Mouse (Mus musculus) CH12.LX (cell line): ENCODE measurements at regions not wholly inside any gene's neighbourhood (a gene's known extent, or its start where the extent isn't known, plus 50 kb on each side); places are given as distances from the start of the nearest gene placed in this dataset.
A peak's percentile ranks its signal among the peaks of the same experiment; 100 is the strongest.

ENCODE experiments used
- DNase-seq: peaks from one replicate; pipeline ENCODE4 v3.0.0-alpha.2; 2013; ENCODE audit errors: extremely low read depth
- H3K27ac ChIP-seq: 2 replicates; pipeline ENCODE4 v1.5.1; 2012; ENCODE audit warnings: low read depth, mild to moderate bottlenecking, control low read depth, moderate library complexity; ENCODE audit not compliant: insufficient read depth
- H3K27me3 ChIP-seq: replicated peaks from 2 replicates; pipeline ENCODE3; 2012; ENCODE audit warnings: inconsistent platforms
- H3K36me3 ChIP-seq, 2 experiments: replicated peaks in 1 of 2; 2 replicates each; pipeline versions ENCODE3 to v1.6.1; 2012; ENCODE audit warnings: inconsistent platforms in 1 of 2, low read length in 1 of 2, mild to moderate bottlenecking in 1 of 2, mixed read lengths in 1 of 2, moderate library complexity in 1 of 2; ENCODE audit not compliant: control insufficient read depth in 1 of 2, insufficient read depth in 1 of 2
- H3K4me1 ChIP-seq, 2 experiments: 2 replicates each; pipeline ENCODE4 v1.6.1; 2012; ENCODE audit warnings: inconsistent platforms in 1 of 2, moderate library complexity in 1 of 2; ENCODE audit not compliant: insufficient read depth in 2 of 2, control insufficient read depth in 1 of 2
- H3K4me2 ChIP-seq: 2 replicates; pipeline ENCODE4 v1.6.1; 2012; ENCODE audit warnings: low read depth, mild to moderate bottlenecking, control low read depth; ENCODE audit not compliant: poor library complexity, insufficient read depth, severe bottlenecking
- H3K4me3 ChIP-seq, 3 experiments: fragments of 150-350 bp in 1 of 3; sonication (generic) in 1 of 3; replicated peaks in 1 of 3; 2 replicates each; pipeline versions ENCODE3 to v1.5.1; 2011 to 2012; ENCODE audit warnings: low read depth in 2 of 3, low read length in 2 of 3, mild to moderate bottlenecking in 2 of 3, moderate library complexity in 2 of 3, control low read depth in 1 of 3, improper control_type of control experiment in 1 of 3, inconsistent platforms in 1 of 3, mixed read lengths in 1 of 3; ENCODE audit not compliant: poor library complexity in 1 of 3
- H3K79me2 ChIP-seq: replicated peaks from 2 replicates; pipeline ENCODE4 v1.6.1; 2012; ENCODE audit warnings: mild to moderate bottlenecking, moderate library complexity; ENCODE audit not compliant: control insufficient read depth, poor library complexity, insufficient read depth, severe bottlenecking; ENCODE audit errors: extremely low read depth
- H3K9ac ChIP-seq: 2 replicates; pipeline ENCODE4 v1.6.1; 2012; ENCODE audit warnings: low read depth, mild to moderate bottlenecking, control low read depth, moderate library complexity; ENCODE audit not compliant: insufficient read depth
- H3K9me3 ChIP-seq: replicated peaks from 2 replicates; pipeline ENCODE3; 2012; ENCODE audit warnings: low read length, inconsistent platforms, mixed read lengths
- BHLHE40 ChIP-seq: IDR thresholded peaks from 2 replicates; pipeline ENCODE4 v1.6.1; 2011; ENCODE audit warnings: mild to moderate bottlenecking, low read depth, low read length, improper control_type of control experiment
- CHD1 ChIP-seq: IDR thresholded peaks from 2 replicates; pipeline ENCODE4 v1.6.1; 2012; ENCODE audit warnings: low read depth, low read length, improper control_type of control experiment, inconsistent platforms
- CTCF ChIP-seq, 2 experiments: IDR thresholded peaks in 1 of 2; conservative IDR thresholded peaks in 1 of 2; 2 replicates each; pipeline ENCODE4 v1.5.1; 2011 to 2012; ENCODE audit warnings: low read depth in 2 of 2, low read length in 2 of 2, improper control_type of control experiment in 1 of 2, inconsistent platforms in 1 of 2, mild to moderate bottlenecking in 1 of 2, moderate library complexity in 1 of 2
- ELF1 ChIP-seq: IDR thresholded peaks from 2 replicates; pipeline ENCODE4 v1.6.1; 2014; ENCODE audit warnings: low read depth, mild to moderate bottlenecking, inconsistent platforms, low read length, improper control_type of control experiment
- HCFC1 ChIP-seq: IDR thresholded peaks from 2 replicates; pipeline ENCODE4 v1.6.1; 2012; ENCODE audit warnings: low read depth, mild to moderate bottlenecking, inconsistent platforms, low read length, improper control_type of control experiment
- JUN ChIP-seq: IDR thresholded peaks from 2 replicates; pipeline ENCODE4 v1.6.1; 2011; ENCODE audit warnings: low read depth, mild to moderate bottlenecking, low read length, improper control_type of control experiment, moderate library complexity; ENCODE audit not compliant: insufficient read depth
- MAX ChIP-seq: IDR thresholded peaks from 2 replicates; pipeline ENCODE4 v1.6.1; 2011; ENCODE audit warnings: low read length, improper control_type of control experiment
- MEF2A ChIP-seq: IDR thresholded peaks from 2 replicates; pipeline ENCODE4 v1.6.1; 2014; ENCODE audit warnings: low read depth, mild to moderate bottlenecking, inconsistent platforms, low read length, improper control_type of control experiment, borderline replicate concordance
- MXI1 ChIP-seq: IDR thresholded peaks from 2 replicates; pipeline ENCODE4 v1.6.1; 2011; ENCODE audit warnings: mild to moderate bottlenecking, low read depth, low read length, improper control_type of control experiment
- MYC ChIP-seq: IDR thresholded peaks from 2 replicates; pipeline ENCODE4 v1.6.1; 2011; ENCODE audit warnings: low read depth, mild to moderate bottlenecking, improper control_type of control experiment, low read length
- NRF1 ChIP-seq: IDR thresholded peaks from 2 replicates; pipeline ENCODE4 v1.6.1; 2014; ENCODE audit warnings: low read depth, mild to moderate bottlenecking, inconsistent platforms, low read length, improper control_type of control experiment, moderate library complexity
- PAX5 ChIP-seq: IDR thresholded peaks from 2 replicates; pipeline ENCODE4 v1.6.1; 2012; ENCODE audit warnings: low read length, inconsistent platforms, mixed read lengths
- POLR2AphosphoS2 ChIP-seq: IDR thresholded peaks from 2 replicates; pipeline ENCODE4 v1.6.1; 2011; ENCODE audit warnings: low read depth, low read length, improper control_type of control experiment
- RAD21 ChIP-seq: IDR thresholded peaks from 2 replicates; pipeline ENCODE4 v1.6.1; 2011; ENCODE audit warnings: low read depth, mild to moderate bottlenecking, low read length, improper control_type of control experiment, moderate library complexity
- SIN3A ChIP-seq: IDR thresholded peaks from 2 replicates; pipeline ENCODE4 v1.6.1; 2012; ENCODE audit warnings: low read length, improper control_type of control experiment, inconsistent platforms
- SMC3 ChIP-seq: IDR thresholded peaks from 2 replicates; pipeline ENCODE4 v1.6.1; 2011; ENCODE audit warnings: low read depth, low read length, improper control_type of control experiment
- TBP ChIP-seq: conservative IDR thresholded peaks from 2 replicates; pipeline ENCODE4 v1.6.1; 2011; ENCODE audit warnings: low read depth, low read length, improper control_type of control experiment
- USF2 ChIP-seq: conservative IDR thresholded peaks from 2 replicates; pipeline ENCODE4 v1.6.1; 2011; ENCODE audit warnings: low read depth, low read length, improper control_type of control experiment
- ZKSCAN1 ChIP-seq: IDR thresholded peaks from 2 replicates; pipeline ENCODE4 v1.6.1; 2012; ENCODE audit warnings: low read depth, inconsistent platforms, low read length, improper control_type of control experiment, borderline replicate concordance
- ZMIZ1 ChIP-seq: IDR thresholded peaks from 2 replicates; pipeline ENCODE4 v1.6.1; 2012; ENCODE audit warnings: low read depth, mild to moderate bottlenecking, inconsistent platforms, low read length, improper control_type of control experiment
- dilution Hi-C: fragments of 300-500 bp; cut with MboI; formaldehyde crosslinking; loops from 2 replicates; pipeline ENCODE4 v1.14.3; 2020; ENCODE audit warnings: low sequenced_read_pairs; ENCODE audit not compliant: extremely low pct_unique_long_range_greater_than_20kb, extremely low pct_ligation_motif_present
- in situ Hi-C: fragments of 300-500 bp; cut with MboI; formaldehyde crosslinking; loops from 3 replicates; pipeline ENCODE4 v1.14.3; 2019; ENCODE audit warnings: low sequenced_read_pairs, low pct_ligation_motif_present, low pct_unique_long_range_greater_than_20kb, mixed read lengths

DNA sequence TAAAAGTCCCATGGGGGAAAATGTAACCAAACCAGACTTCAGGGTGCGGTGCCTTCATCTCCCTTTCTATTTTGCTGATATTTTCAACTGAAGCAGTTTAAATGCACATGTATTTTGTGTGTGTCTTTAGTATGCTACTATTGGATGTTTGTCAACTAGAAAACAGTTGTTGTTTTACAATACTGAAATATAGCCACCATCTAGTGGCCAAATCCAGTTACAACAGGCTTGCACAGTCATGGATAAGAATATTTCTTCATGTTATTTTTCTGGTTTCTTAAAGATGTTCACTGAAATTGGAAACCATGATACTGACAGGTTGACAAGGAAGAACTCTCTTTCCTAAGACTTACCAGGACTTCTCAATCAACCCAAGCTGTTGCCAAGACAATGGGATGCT, 400.1 kb upstream of the Dppa4 start:
- H3K79me2 ChIP-seq = no peaks in the 10 kb centered on the region
- no peak overlapping the region for H3K4me2 ChIP-seq
- no peaks in the 10 kb centered on the region for H3K27me3 ChIP-seq
- no peak overlapping the region for H3K4me3 ChIP-seq
- no peaks in the 10 kb centered on the region for H3K36me3 ChIP-seq
- H3K27ac ChIP-seq = peak overlapping the region; percentile 86
- in situ Hi-C loops (no loop called here), dilution Hi-C loops (no loop called here)
- H3K9me3 ChIP-seq = peaks cover 52% of the 10 kb centered on the region
- TF ChIP-seq ZMIZ1 = no peak
- peak in 1 of 2 experiments; percentile 47; a peak in 2 of 4 replicates for TF ChIP-seq CTCF (conservative IDR thresholded peaks at IDR 0.05 in 1 of 2, IDR thresholded peaks at IDR 0.05 in 1 of 2; ENCODE audit: low read depth in 2 of 2, low read length in 2 of 2)
- no peak for TF ChIP-seq MAX
- no peak for TF ChIP-seq MXI1
- peak; percentile 41 for TF ChIP-seq RAD21
- DNase-seq = no peak
- peaks cover 0 to 4% of the 10 kb centered on the region in 2 experiments; a peak in 1 of 4 replicates for H3K4me1 ChIP-seq
- H3K9ac ChIP-seq = no peak overlapping the region

DNA sequence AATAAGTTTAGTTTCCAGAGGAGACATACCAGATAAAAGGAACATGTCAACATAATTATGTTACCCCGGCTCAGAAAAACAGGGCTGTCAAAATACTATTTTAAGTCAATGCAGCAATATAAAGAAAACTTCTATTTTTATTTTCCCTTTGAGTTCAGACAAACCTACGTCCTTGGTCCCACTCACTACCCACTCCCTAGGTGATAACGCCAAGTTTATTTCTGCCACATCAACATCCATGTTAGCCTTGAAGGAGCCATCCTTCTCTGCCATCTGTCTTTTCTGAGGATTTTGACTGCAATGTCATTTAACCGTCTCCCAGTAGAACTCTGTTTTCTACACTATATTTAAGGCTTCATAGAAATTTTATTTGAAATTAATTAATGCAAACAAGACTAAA, 396.5 kb upstream of the Dppa4 start:
- in situ Hi-C loops = no loop called here
- peaks cover 0 to 4% of the 10 kb centered on the region in 2 experiments; a peak in 1 of 4 replicates for H3K4me1 ChIP-seq
- no peak for DNase-seq
- no peak for TF ChIP-seq TBP
- TF ChIP-seq MEF2A = no peak
- TF ChIP-seq SIN3A = no peak
- TF ChIP-seq HCFC1 = no peak
- no peak for TF ChIP-seq JUN
- no peak for TF ChIP-seq RAD21
- no peak overlapping the region for H3K4me2 ChIP-seq
- peaks cover 56% of the 10 kb centered on the region for H3K9me3 ChIP-seq
- H3K9ac ChIP-seq = no peak overlapping the region
- no peaks in the 10 kb centered on the region for H3K36me3 ChIP-seq
- dilution Hi-C loops = no loop called here
- H3K79me2 ChIP-seq = no peaks in the 10 kb centered on the region
- no peaks in the 10 kb centered on the region for H3K27me3 ChIP-seq
- no peak overlapping the region for H3K4me3 ChIP-seq
- H3K27ac ChIP-seq = no peak overlapping the region

DNA sequence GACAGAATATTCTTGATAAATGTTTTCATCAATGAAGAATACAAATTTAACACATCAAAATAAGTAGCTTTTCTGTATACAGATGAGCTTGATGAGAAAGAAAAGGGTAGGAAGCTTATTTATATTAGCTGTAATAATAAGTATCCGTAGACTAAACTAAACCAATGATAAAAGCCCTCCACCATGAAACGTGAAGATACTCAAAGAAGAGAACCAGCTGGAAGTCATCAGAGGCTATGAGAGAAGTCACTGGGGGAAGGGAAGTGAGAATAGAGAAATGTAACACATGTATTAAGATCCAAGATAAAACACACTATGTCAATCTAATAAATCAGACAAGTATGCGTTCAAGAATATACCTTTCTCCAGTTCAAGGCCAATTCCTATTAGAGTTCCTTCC, 382.7 kb upstream of the Dppa4 start:
- Histone ChIP-seq H3K4me3 (no peak overlapping the region), H3K4me1 (no peaks in the 10 kb centered on the region), H3K27me3 (no peaks in the 10 kb centered on the region), H3K27ac (no peak overlapping the region), H3K36me3 (no peaks in the 10 kb centered on the region), H3K4me2 (no peak overlapping the region), H3K9me3 (peaks cover 35% of the 10 kb centered on the region), H3K9ac (no peak overlapping the region), H3K79me2 (no peaks in the 10 kb centered on the region)
- DNase-seq = no peak
- no peak for TF ChIP-seq SMC3
- no peak for TF ChIP-seq MYC
- TF ChIP-seq NRF1 = no peak
- TF ChIP-seq BHLHE40 = no peak
- TF ChIP-seq MXI1 = no peak
- TF ChIP-seq ELF1 = no peak
- TF ChIP-seq CHD1 = no peak
- no peak for TF ChIP-seq PAX5
- no peak for TF ChIP-seq POLR2AphosphoS2
- TF ChIP-seq USF2 = no peak
- no peak for TF ChIP-seq ZKSCAN1
- in situ Hi-C loops (no loop called here), dilution Hi-C loops (no loop called here)
